Mouse (Mus musculus) yolk sac, embryonic 10.5 days (tissue): ENCODE data around the gene Cnot1.

Experiments
- DNase-seq: peaks from one replicate; pipeline ENCODE4 v3.0.0-alpha.2; 2017; ENCODE audit warnings: low spot score

The Cnot1 gene

DNA sequence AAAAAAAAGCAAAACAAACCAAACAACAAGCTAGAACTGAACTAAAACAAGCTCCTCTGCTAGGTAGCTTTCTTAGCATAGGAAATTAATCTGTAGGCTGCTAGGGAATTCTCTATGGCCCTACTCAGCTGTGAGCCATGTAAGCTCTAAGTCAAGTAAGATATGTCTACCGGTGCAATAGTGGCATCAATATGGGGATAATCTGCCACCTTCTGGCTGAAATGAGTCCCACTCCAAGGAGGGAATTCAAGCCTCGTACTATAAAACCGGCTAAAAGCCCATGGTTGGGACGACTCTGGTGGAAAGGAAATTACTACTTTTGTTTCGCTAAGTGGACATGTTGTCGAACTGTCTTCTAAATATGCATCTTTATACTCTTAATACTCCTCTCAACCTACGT lies 68.7 kb downstream of the Cnot1 start:
- DNase-seq: peak; percentile 18

DNA sequence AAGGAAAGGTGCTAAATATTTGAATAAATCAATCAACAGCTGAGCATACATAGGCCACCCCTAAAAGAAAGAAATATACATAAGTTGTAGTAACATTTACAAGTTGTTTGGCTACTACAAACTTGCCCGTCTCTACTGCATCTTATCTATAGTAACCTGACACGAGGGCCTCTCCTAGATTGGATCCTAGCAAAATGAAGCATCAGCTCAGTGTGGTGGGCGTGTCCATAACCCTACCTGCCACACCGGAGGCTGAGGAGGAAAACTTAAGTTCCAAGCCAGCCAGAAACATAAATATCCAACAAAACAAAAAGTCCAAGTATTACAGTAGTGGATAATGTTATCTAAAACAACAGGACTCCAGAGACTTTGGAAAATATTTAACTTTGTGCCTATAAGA lies 79.6 kb downstream of the Cnot1 start:
- DNase-seq: no peak

DNA sequence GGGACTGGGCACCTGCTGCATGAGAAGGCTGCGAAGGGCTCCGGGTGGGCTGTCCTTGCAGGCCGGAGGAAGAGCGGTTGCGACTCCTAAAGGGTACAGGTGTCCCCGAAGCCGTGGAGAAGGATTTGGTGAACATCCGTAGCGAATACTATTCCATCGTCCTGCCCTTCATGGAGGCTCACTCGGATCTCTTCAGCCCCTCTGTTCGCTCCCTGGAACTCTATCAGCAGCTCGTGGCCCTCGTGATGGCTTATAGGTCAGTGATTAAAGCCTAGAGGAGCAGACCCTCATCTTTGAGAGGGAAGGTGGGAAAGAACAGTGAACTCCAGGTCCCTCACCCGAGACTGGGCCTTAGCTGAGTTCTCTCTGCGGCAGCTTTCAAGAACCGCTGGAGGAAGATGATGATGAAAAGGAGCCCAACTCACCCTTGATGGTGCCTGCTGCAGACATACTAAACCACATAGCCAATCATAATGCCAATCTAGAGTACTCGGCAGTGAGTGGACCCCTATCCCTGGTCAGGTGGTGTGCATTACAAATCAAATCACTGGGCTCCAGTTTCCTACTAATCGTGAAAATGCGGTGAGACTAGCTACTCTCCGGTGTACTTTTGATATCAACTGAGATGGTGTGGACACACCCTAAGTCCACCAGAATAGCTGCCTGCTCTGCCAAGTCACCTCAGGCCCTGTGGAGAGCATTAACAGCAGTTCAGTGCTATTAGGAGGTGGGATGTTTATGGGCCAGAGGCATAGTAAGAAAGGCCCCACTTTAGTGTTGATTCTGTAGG lies 90.5 kb downstream of the Cnot1 start:
- DNase-seq: peak; percentile 37

DNA sequence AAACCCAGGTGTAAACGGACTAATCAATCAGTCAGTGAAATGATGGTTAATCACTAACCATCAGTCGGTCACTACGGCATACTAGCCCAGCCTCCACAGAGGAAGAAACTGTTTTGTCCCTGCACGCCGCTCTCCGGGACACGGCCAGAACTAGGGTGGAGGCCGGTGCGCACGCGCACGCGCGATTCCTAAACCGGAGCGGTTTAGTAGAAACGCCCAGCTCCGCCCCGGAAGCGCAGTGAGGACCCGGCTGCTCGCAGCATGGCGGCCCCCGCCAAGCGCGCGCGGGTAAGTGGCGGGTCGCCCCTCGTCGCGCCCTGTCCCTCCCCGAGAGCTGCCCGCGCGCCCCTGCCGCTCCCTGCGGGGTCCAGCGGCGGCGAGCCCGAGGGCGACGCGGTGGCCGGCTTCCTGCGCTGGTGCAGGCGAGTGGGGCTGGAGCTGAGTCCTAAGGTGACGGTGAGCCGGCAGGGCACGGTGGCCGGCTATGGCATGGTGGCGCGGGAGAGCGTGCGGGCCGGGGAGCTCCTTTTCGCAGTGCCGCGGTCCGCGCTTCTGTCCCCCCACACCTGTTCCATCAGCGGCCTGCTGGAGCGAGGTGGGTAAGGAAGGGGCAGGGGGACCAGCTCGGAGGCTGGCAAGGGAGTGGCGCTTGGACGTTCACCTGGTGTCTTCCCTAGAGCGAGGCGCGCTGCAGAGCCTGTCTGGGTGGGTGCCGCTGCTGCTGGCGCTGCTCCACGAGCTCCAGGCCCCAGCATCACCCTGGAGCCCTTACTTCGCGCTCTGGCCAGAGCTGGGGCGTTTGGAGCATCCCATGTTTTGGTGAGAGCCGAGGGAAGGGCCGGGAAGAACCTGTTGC lies 91.4 kb downstream of the Cnot1 start, which contains the start of gene Setd6:
Setd6 (plus strand) TSS at position 206 of the 856 bp plus-strand sequence.
- peak; percentile 89 for DNase-seq

DNA sequence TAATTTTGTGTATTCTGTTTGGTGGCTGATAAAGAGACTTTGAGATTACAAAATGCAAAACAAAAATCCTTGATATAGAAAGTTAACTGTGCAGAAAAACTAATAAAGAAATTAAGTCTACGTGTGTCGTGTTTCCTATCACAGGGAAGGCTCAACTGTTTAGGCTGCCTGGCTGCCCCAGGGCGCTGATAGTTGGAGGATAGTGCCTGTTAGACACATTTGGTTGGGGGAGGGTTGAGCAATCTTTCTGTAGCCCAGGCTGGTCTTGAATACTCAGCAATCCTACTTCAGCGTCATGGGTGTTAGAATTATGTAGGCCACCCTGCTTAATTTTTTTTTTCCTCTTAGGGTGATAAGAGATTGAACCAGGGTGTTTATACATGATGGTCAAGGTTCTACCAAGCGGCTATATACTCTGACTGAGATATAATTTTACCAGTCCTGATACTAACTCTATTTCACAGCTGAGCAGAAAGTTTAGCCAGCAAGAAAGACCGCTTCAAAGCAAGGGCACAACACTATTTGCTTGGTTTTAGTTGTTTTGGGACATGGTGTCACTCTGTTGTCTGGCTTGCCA lies 92.3 kb downstream of the Cnot1 start:
- no peak for DNase-seq

DNA sequence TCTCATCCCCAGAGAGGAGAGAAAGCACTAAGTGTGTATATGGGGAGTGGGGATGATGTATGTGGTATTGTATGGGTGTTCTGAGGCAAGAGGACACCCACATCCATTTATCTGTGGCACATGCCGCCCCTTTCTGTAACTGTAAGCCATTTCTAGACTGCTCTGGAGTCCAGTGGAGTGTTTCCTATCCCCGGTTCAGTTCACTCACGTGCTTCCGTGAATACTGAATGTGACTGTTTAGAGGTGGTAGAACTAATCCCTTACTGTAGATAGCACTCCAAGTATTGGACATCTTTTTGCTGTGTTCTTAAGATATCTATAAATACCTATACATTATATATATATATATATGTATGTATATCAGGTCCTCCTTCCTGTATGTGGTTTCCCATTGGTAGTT lies 92.9 kb downstream of the Cnot1 start:
- DNase-seq: no peak

DNA sequence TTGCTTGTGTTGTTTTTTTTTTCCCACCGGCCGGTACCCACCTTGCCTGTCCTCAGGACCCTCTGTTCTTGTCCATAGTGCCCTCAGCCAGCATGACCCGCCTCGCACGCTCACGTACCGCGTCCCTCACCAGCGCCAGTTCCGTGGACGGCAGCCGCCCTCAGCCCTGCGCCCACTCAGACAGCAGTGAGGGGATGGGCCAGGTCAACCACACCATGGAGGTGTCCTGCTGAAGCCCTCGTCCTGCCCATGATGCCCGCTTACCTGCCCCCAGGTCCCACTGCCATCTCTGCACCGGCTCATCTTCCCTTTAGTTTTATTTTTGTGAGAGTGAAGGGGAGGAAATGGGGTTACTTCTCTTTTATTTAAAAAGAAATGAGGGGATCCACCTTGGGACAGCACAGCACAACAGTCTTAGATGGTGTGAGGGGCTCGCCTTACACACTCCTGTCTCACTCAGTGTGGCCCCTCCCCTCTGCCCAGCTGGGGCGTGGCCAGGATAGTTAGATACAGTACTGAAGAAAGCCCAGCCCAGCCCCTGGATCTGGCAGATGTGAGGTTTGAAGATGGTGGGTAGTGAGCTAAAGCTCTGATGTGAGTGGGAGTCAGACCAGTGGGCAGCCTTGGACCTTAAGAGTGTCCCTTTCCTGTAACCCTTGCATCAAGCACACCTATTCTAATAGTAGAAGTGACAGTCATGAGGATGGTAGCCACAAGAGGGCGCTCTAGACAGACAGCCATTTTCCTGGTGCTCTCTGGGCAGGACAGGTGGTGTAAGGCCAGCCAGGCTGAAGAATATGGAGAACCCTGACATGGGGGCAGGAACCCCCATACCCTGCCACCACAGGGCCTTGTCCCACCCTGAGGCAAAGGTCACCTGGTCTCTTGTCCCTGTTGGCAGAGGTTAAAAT lies 93.9 kb downstream of the Cnot1 start:
- peak; percentile 64 for DNase-seq

DNA sequence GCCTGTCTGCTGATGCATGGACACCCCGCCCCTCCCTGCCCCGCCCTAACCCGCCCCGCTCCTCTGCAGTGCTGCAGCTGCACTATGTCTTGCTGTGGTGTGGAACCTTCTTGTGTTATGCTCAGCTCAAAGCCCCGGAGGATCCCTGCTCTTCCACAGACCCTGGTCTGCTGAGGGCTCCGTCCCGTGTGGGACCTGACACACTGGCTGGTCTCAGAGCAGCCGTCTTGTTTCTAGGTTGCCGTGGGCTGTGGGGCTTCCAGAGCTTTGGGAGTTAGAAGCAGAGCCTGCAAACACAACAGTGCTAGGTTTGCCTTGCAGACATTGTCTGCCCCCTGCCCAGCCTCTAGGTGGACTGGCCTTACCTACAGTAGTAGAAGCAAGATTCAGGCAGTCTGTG lies 94.9 kb downstream of the Cnot1 start:
- no peak for DNase-seq

DNA sequence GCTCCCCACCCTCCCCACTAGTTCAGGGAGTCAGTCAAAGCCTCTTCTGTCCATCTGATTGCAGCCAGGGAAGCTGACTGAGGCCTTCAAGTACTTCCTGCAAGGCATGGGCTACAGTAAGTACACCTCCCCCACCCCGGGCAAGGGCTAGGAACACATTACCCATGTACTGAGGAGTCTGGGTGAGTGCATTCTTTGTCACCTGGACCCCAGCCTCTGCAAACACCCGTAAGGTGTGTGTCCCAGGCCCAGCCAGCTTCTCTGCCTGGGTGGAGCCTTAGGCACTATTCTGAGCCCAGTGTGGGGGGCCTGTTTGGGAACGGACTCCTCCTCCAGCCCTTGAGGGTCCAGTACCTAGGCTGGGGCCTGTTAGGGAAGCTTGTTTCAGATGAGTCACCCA lies 96.2 kb downstream of the Cnot1 start:
- no peak for DNase-seq

DNA sequence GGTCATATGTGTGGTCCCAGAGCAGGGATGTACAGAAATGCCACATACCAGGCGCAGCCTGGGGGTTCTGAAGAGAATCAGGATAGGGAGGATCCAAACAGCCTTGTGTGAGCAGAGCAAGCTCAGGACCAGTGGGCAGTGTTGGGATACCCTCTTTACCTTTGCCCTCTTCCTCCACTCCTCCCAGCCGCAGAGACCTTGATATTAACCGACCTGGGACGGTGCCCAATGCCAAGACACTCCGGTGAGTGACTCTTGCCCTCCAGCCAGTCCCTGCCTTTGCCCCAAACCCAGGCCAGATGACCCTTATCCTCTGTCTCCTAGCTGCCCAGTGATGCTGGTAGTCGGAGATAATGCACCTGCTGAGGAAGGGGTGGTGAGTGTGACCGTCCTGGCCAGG lies 97.7 kb downstream of the Cnot1 start:
- DNase-seq: no peak

DNA sequence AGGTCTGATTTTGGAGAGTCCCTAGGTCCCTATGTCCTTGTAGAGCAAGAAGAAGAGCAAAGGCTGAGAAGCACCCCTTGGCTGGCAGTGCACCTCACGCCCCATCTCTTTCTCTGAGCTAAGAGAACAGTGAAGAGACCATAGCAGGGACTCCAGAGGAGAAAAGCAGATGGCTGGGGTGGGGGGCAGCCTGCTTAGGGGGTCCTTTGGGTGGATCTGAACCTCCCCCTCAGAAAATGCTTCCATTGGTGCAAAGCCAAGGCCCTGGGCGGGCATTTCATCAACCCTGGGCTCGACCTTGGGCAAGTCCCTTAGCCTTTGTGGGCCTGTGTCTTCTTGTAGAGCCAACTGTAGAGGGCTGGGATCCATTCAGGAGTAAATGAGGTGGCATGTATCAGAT lies 102.7 kb downstream of the Cnot1 start:
- DNase-seq: no peak

DNA sequence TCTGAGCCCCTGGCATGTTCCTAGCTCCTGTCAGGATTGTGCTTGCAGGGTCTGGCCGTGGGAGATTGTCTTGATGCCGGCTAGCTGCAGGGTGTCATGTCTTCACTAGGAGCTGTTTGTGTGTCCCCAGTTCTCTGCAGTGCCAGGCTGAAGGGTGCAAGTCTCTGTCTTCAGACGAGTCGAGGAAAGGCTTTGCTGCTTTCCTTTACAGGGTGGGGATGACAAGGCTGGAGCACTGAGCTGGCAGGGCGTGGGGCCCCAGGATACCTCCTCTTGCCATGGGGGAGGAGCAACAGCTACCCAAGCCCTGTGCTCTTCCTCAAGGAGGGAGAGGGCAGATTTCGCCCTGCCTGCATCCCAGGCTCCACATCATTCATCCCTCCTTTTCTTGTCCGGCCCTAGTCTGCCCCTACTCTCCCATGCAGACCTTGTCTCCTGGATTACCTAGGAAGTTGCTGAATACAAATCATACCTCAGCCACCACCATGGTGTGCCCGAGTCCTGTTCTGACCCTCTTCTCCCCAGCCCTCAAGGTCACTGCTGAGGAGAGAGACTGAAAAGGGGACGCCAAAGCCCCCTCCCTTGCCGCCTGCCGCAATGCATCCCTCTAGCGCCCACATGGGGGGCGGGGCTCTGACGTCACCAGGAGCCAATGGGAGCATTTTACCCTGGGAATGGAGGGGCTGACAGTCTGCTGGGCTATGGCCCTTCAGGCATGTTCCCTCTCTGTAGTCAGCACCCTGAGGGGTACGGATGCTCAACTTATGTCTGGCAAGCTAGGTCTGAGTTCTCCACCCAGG lies 103.6 kb downstream of the Cnot1 start:
- DNase-seq: no peak

DNA sequence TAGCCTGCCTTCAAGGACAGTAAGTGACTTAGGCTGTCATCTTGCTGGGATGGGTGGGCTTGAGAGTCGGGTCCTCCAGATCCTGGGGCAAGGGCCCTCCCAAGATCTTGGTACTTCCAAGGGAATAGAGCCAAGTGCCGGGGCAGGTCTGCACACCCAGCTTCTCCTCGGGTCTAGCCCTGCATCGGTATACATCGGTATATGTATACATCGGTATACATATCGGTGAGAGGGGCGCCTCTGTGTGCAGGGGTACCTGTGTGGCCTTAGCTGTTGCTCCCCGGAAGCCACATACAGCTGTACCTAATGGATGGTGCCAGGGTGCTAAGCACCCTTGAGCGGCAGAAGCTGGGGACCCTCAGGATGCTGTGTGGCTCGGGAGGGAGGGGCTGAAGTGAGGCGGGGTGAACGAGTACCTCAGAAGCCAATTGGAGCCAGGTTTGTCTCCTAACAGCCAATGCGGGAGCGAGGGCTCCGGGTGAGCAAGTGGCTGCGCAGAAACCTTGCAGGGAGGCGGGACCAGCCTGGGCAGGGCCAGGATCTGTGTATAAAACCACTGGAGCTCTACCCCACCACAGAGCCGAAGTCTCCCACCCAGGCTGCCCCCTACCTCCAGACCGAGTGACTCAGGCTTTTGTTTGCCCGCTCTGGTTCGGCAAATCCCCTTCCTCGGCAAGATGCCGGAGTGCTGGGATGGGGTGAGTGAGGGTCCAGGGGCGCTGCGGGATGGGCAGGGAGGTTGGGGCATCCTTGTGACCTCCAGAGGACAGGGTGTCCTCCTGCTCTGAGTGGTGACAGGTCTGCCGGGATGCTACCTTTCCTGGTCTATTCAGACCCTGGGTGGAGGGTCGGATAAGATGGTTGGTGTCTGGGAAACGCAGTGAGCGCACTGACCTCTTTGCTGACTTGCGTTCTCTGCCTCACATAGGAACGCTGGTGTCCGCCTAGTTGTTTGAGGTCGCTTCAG lies 104.5 kb downstream of the Cnot1 start:
- DNase-seq: peak; percentile 72

DNA sequence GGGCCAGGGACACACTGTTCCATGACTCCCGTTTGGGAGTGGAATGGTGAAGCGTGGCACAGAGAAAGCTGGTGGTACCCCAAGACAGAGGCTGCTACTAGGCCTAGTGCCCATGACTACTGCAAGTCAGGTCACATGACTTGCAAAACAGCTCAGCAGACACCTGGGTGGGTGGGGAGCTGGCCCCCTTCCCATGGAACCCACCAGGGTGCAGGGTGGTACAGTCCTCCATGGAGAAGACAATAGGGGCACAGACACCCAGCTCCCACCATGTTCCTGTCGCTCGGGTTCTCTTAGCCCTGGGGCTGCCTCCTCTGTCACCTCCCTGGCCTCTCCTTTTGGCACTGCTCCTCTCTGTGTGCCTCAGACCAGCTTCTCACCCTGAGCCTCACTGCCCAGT lies 105.5 kb downstream of the Cnot1 start:
- no peak for DNase-seq

DNA sequence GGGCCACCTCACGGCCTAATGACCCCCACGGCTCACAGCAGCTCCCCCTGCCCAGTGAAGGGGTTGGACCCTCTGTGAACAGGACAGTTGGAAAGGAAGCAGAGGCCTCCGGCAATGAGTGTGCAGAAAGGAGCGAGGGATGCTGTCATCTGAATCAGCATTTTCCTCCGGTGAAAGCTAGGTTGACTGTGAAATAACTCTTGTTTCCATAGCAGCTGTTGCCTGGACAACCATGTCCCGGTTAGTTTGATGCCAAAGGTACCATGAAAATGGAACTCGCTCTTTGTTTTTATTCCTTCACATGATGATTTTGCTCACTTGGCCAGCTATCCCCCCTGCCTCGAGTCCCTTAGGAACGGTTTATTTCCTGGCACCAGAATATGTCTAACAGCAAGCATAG lies 107.0 kb downstream of the Cnot1 start:
- no peak for DNase-seq

DNA sequence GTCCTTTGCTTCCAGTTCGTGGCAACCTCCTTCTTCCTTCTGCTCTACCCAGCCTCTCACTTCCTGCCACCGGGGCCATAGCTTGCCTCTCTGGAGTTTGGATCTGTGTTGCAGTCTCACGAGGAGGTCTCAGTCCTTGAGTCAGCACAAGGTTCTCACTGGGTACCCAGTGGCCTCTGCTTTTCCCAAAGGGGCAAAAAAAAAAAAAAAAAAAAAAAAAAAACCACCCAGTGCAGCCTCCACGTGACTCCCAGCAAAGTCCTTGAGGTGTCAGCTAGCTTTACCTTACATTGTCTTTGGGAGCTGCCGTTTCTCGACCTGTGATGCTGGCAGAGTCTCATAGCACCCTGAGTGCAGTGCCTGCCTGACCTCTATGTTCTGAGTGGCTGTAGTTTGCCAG lies 109.1 kb downstream of the Cnot1 start:
- no peak for DNase-seq

DNA sequence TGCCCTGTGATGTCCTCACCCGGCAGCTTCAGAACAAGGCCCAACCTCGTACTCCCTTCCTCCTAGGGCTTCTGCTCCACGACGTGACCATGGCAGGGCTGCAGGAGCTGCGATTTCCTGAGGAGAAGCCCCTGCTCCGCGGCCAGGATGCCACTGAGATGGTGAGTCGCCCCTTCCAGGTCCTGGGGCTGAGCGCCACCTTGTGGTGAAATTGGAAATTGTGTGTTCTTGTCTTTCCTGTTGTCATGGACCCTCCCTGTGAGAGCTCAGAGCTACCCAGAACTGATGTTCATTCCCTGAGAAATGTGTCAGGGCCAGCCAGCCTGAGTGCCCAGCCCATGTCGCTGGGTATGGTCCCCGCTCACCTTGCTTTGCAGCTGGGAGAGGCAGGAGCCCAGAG lies 110.1 kb downstream of the Cnot1 start:
- peak; percentile 68 for DNase-seq

DNA sequence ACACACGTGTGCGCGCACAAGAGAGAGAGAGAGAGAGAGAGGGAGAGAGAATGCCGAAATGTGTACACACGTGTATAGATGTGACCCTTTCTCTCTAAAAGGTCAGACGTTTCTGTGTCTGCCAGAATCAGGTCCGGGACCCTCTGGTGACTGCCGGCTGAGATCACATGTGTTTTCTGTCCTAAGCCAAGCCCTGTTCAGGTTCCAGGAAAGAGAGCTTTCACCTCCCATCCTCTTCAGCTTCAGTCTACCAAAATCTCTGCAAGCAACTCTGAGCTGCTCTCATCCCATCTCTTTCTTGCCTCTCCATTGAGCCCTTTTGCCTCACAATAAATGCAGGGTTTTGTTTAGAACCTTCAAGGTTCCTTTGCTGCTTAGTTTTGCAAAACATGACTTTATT lies 110.6 kb downstream of the Cnot1 start:
- DNase-seq: no peak

DNA sequence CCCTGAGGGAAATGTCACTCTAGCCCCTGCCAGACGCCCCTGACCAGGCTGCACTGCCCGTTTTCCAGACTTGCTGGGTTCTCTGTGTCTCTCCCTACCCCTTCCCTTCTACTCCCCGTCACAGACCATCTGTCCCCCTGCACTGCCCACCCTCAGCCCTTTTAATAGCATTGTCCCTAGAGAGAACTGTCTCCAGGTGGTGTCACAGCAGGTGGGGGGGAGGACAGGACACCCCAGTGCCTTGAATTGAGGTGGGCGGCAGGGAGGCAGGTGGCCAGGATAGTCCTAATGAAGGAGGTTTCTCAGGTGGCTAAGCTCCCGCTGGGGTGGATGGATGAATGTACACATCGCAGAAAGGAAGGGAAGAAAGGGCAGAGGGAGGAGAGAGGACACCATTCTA lies 112.6 kb downstream of the Cnot1 start:
- no peak for DNase-seq
